Mouse (Mus musculus) v-Abl transformed pro-B cells (cell line): ENCODE results near the gene Tmem175.
"Not testable (repeated sequence)": the region's sequence is repeated elsewhere in the genome, so short reads cannot be mapped to it uniquely, and the experiment has no call there.

Experiments used
- in situ Hi-C, 2 experiments: fragments of 400-800 bp; cut with MboI; formaldehyde crosslinking; loops; one replicate each; pipeline ENCODE4 v1.15.1; 2025; ENCODE audit not compliant: unreplicated experiment in 2 of 2

The Tmem175 gene

DNA sequence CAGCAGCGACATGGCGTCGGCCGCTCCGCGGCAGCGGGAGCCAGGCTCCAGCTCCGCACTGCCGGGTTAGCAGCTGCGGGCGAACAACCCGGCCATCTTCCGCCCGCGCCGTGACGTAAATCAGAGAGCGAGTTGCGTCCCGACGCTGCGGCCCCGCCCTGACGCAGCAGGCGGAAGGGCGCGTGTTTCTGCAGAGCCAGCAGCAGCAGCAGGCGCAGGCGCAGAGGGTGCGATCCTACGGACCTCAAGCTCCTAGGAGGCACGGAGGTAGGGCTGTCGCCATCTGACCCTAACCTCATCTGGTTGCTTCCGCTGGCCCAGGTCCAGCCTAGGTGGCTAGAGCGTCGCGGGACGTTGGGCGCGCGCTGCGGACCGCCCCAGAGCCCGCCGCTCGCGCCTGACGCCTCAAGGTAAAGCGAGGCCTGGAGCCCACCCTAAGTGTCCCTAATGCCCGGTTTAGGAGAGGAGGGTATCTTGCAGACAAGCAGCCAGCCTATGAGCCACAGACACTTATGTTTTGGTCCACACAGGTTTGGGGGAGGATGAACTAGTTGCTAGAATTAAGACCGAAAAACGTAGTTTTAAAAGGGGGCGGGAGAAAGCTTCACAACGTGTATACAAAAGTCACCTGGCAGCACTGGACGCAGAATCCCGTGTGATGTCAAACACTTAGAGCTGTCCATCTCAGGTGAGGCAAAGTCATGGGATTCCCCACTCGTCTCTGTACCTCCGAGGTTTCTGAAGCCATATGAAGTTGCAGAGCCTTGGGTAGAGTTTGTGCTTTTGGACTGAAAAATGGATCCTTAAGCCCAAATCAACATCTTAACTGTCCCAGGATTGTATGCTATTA is at the start of gene Tmem175, which contains the start of gene Gak:
TSS of gene Tmem175 (plus strand) at position 137 of the 850 bp plus-strand sequence.
TSS of gene Gak (minus strand) at position 122 of the 850 bp plus-strand sequence.
- in situ Hi-C loops, result no loop called here

DNA sequence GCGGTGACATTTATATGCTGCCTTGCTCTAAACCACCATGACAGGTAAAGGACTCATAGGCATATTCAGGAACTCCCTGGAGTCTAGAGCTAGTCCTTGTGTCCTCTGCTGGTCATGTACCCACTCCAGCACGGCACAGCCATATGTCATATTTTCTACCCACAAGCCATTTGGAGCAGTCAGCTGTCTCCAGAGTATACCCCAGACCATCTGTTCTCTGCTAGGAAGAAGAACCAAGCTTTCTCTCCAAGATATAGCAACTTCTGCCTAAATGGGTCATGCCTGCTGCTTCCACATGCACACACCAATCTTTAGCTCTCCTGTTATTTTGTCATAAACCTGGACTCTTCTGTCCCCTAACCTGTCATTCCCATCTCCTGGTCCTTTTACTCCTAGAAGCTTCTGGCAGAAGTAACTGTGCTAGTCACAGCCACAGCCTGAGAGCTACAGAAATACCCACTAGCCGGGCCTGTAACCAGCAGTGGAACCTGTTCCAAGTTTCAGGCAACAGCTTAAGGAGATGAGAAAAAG is 48.1 kb upstream of the Tmem175 start:
- in situ Hi-C loops, result no loop called here

DNA sequence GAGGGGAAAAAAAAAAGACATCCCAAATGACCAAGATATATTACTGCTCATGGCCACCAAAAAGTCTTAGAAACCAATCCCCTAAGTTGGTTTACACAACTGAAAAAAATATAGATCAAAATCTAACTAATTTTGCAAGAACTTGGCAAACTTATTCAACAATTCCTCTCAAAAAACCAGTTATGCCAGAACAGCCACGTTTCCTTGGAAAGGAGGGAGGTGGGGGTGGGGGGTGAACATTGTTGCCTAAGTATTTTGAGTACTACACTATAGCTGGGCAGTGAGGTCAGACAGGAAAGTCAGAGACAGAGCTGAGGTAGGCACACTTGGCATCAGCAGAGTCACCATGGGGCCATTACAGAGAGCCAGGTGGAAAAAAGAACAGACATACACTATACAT is 29.6 kb upstream of the Tmem175 start:
- in situ Hi-C loops, result no loop called here

DNA sequence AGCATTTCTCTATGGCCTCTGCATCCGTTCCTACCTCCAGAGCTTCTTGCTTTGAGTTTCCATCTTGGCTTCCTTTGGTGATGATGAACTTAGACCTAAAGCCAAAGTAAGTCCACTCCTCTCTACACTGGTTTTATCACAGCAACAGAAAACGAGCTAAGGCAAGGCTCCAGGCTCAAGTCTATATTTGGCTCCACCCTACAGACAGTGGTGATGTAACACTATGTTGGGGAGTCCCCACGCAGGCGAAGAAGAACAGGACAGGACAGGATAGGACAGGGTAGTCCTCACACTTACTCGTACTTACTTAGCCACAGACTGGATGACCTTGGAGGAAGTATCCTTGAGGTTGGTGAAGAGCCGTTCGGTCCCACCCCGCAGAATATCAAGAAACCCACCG is 27.0 kb upstream of the Tmem175 start:
- in situ Hi-C loops, result no loop called here

DNA sequence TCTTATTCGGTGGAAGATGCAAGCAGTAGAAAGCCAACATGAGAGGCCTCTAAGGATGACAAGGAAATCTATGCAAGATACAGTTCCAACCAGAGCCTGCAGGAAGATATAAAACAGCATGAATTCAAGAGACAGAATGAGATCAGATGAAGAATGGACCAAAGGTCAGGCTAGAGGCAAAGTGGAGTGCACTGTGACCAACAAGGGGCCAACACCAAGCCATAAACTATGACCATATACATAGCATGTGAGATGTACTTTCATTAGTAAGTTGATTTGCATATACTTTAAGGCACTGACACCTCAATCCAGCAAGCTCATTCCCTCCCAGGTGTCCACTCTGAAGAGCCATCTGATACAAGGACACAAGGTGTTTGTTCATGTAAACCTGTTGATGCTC is 19.1 kb upstream of the Tmem175 start:
- in situ Hi-C loops, result no loop called here

DNA sequence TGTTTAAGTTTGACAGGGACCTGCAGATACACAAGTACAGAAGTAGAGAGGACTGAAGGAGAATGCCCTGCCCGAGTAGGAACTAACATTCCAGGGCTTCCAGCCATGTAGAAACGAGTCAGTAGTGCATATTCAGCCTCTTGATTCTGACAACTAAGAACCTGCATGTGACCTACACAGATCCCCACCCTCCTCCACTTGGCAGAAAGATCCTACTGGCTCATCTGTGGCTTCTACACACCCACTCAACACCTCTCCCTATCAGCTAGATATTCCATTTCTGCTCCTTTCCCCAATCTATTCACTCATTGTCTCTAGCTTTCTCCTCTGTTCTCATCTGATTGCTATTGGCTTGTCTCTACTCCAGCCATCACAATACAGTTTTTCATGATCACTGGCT is 7.7 kb upstream of the Tmem175 start:
- in situ Hi-C loops, result no loop called here

DNA sequence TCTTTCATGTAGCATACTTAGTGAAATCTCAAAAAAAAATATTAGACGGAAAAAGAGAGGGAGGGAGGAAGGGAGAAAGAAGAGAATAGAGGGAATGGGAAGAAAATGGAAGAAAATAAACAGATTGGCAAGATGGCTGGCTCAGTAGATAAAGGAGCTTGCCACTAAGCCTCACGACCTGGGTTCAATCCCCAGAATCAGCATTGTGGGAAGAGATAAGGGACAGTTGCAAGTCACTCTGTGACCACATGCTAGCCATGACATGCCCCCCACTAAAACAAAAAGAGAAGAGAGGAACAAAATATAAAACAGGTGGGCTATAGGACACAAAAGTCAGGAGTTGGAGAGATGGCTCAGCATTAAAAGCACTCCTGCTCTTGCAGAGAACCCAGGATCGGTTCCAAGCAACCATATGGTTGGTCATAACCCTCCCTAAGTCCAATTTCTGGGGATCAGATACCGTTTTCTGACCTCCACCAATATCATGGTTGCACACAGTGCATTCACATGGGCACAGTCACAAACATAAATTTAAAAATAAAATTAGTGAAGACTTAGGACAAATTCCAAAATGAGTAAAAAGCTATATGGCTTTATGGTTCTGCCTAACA is 3.4 kb upstream of the Tmem175 start:
- in situ Hi-C loops, result no loop called here

DNA sequence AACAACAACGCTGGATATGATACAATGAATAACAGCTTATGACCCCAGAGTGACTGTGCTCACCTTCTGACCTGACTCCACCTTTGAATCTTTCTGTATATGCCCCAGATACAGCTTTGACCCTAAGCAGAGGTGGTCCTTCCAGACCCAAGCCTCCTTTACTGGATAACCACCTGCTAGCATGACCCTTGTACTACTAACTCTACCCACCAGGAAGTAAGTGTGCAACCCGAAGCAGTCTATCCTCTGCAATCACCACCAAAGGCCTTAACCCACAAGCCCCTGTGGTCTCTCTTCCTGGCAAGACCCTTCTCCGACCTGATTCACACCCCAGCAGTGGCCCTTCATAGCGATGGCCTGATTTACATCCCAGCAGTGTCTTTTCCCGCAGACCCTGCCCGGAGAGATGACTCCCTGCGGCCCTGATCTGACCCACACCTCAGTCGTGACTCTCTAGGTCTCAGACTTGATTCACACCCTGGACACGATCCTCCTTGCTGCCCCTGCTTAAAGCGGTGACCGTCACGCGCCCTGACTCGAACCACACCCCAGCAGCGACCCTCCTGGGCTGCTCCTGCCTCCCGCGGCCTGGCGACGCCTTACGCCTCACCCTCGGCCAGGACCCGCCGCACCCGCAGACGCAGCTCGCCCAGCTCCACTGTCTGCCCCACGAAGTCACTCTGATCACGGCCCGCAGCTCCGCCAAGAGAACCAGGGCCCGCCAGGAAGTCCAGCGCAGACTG is 508 bp upstream of the Tmem175 start:
- in situ Hi-C loops, result no loop called here

DNA sequence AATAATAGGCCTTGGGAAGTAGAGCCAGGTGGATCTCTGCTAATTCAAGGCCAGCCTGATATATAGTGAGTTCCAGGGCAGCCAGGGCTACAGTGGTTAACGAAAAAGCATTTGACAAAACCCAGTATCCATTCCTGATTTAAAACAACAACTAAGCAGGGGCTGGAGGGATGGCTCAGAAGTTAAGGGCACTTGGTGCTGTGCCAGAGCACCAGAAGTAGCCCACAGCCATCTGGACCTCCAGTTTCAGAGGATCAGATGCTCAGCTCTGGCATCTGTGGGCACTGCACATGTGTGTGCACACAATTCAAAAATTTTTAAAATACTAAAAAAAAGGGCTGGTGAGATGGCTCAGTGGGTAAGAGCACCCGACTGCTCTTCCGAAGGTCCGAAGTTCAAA is 4.1 kb downstream of the Tmem175 start:
- in situ Hi-C loops, result no loop called here

DNA sequence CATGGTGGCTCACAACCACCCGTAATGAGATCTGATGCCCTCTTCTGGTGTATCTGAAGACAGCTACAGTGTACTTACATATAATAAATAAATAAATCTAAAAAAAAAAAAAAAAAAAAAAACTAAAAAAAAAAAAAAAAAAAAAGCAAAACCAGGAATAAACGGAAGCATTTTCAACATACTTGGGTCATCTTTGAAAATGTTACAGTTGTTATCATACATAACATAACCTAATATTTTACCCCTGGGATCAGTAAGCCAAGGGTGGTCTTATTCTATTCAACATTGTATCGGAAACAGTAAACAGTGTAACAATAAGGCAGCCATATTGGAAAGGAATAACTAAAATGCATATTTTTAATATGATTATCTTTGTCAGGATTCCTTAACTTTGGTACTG is 4.5 kb downstream of the Tmem175 start:
- in situ Hi-C loops, result not testable (repeated sequence)

DNA sequence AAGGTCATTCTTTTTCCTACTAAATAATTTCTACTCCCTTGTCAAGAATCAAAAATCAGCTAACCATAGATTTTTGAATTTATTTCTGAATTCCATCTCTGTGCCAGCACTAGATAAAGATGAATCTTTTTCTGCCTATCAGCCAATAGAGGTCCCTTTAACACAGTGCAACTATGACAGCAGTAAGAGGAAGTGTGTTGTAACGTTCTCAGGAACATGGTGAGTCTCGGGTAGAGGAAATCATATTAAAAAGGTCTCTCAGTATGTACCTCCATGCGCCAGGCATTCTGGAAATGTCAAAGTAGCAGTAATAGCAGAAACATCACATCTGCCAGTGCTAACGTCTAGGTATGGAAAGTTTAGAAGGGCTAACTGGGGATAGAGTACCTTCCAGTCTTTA is 6.6 kb downstream of the Tmem175 start:
- in situ Hi-C loops, result no loop called here

DNA sequence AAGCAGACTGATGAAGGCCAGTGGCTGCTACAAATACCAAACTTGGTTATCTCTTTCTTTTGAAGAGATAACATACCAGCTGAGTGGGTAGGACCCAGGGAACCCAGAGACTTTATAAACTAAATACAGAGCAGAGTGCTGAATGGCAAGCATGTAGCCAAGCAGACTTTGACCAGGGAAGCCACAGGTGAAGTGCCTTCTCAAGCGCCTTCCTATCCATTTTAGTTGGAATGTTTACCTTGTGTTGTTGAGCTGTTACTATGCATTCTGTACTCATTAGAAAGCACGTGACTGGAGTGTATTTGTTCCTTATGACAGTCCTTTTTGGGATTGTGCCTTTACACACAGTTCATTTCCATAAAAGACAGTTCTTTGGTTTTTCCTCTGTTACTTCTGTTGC is 14.1 kb downstream of the Tmem175 start:
- in situ Hi-C loops, result loop anchor here (10.0 kb wide), 1 partner anchor 729 kb away; no protein-coding TSS in a partner anchor

DNA sequence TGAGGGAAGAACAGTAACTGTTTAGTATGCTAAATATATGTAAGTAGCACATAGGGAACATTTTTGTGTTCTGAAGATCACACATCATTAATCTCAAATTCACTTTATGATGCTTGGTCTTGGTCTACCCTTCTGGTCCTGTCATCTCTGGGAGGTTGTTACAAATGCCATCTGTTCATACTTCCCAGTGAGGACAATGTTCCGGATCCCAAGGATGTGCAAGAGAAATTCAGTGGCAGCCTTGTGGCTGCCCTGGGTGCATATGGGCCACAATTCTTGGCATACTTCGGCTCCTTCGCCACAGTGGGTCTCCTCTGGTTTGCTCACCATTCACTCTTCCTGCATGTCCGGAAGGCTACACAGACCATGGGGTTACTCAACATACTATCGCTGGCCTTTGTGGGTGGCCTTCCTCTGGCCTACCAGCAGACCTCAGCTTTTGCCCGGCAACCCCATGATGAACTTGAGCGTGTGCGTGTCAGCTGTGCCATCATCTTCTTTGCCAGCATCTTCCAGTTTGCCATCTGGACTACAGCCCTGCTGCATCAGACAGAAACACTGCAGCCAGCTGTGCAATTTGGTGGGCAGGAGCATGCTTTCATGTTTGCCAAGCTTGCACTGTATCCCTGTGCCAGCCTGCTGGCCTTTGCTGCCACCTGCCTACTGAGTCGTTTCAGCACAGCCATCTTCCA is 16.2 kb downstream of the Tmem175 start:
- in situ Hi-C loops, result loop anchor here (10.0 kb wide), 1 partner anchor 731 kb away; no protein-coding TSS in a partner anchor

DNA sequence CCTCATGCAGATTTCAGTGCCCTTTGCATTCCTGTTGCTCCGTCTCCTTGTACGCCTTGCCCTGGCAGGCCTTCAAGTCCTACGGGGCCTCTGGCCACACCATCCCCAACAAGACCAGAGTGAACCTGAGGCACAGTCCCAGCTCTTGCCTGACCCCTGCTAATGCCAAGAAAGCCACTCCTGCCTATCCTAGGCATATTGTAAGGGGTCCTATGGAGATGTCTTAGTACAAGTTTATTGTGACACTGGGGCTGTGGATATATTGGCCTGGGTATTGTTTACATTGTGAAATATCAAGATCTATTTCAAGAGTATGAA is 16.7 kb downstream of the Tmem175 start:
- in situ Hi-C loops, result loop anchor here (10.0 kb wide), 1 partner anchor 732 kb away; no protein-coding TSS in a partner anchor

DNA sequence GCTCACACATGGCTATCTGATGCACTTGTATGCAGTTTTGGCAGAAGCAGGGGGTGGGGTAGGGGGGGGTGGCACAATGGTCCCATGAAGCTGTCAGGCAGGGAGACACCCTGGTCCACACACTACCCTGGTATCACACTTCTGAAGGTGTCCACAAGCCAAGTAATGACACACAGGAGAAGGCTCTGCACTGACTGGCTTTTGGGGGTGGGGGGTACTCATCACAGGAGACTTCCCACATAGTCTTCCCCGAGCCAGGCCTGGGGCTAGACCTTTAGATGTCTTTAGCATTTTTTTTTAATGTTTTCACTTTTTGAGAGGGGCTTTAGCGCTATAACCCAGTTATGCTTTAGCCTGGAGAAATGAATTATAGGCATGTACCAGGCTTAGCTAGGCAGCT is 17.7 kb downstream of the Tmem175 start:
- in situ Hi-C loops, result loop anchor here (10.0 kb wide), 1 partner anchor 733 kb away; no protein-coding TSS in a partner anchor

DNA sequence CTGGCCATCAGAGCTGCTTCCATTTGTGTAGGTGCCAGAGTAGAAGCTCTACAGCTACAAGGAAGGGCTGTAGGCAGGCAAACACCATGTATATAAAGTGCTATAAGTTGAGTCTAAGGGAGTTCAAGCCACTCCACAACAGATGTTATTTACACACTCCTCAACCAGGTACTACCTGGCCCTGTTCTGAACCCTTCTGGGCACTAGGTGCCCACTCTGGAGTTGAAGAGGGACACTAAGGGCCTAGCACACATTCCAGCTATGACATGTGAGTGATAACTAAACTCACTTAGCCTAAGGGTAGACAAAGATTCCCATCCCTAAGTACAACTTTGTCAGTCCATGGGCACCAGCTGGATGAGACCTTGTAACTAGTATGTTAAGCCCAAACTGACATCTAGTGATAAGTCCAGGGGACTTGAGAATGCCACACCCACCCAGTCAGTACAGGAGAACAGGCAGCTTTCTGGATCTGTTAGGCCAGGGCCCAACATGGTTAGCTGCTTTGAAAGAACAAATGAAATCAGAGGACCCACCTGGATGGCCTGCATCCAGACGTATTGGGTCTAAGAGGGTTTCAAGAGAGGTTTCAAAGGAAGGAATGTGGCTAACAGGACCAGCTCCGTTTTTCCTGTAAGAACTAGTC is 18.4 kb downstream of the Tmem175 start:
- in situ Hi-C loops, result loop anchor here (10.0 kb wide), 1 partner anchor 733 kb away; no protein-coding TSS in a partner anchor

DNA sequence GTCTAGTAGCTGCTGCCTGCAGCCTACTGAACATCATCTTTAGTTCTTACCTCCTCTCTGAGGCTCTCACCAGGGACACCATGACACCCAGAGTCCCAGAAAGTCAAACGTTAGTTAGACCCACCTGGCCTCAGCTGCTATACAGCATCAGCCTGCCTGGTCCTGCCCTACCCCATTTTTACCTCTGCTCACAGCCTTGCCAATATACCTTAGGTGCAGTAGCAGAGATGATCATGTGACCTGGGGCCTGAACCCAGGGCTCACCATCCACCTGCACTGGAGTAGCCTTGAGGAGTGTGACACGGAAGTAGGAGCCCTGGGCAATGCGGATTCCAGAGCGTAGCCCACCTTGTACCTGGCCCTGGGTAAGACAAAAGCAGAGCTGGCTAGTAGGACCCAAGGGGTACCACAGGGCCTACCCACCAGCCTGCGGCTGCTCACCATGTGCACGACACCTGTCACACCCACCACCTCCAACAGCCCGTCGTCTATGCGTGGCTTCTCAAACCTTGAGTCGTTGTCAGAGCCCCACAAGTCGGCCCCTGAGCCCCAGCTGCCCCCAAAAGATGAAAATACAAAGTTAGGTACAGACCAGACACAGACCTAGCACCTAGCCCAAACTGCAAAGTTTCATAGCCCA is 19.5 kb downstream of the Tmem175 start:
- in situ Hi-C loops, result loop anchor here (10.0 kb wide), 1 partner anchor 734 kb away; no protein-coding TSS in a partner anchor

DNA sequence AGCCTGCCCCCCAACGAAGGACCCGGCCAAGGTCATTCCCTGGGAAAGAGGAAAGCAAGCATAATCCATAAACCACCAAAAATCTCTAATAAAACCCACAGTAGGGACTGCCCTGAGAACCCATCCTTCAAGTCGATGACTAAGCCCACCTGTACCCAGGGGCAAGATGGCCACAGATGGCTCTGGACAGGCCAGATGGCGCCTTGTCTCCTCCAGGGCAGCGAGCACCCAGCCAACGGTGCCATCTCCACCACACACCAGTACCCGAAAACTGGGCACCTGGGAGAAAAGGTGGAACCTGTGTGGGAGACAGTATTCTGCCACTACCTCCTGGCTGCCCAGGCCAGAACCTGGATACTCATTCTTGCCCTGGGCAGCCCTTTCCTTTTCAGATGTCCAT is 20.8 kb downstream of the Tmem175 start:
- in situ Hi-C loops, result loop anchor here (5.0 to 25.0 kb wide), 3 partner anchors 223 to 626 kb away; no protein-coding TSS in a partner anchor

DNA sequence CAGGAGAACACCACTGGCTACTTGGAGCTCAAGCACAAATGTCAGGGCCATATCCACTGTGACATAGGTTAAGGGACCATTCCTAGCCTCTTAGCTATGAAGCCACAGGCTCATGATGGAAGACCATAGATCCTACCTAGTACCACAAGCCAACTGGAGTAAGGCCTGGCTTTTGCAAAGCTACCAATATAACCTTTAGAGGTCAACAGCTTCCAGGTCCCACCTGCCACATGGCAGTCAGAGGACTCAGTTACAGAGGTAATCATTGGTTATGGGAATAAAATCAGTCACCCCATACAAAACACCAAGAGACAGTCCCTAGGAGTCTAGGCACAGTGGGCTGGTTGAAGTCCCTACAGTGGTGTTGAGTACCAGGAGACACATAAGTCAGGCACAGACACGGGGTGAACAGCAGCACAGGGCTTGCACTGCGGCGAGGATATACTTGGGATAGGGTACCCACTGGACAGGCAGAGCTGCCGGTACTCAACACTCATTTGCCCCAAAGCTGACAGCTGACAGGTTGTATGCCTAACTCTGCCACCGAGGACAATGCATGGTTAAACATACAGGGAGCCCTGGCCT is 21.7 kb downstream of the Tmem175 start:
- in situ Hi-C loops, result loop anchor here (5.0 to 25.0 kb wide), 3 partner anchors 224 to 626 kb away; no protein-coding TSS in a partner anchor
